Mouse (Mus musculus): Measurements from ENCODE around the gene Nfatc2ip.

GRCm38 (mm10) chr7:126335556-126335955 is 61.0 kb downstream of the Nfatc2ip start:
- TF ChIP-seq CTCF (IDR thresholded peaks at IDR 0.05; ENCODE audit: low read depth, low read length) (no peak), POLR2A (IDR thresholded peaks at IDR 0.05; ENCODE audit: extremely low read depth, insufficient read depth, low read length) (no peak)
